ENCODE assay signal across 15 mouse cellular contexts in the genomic region with DNA sequence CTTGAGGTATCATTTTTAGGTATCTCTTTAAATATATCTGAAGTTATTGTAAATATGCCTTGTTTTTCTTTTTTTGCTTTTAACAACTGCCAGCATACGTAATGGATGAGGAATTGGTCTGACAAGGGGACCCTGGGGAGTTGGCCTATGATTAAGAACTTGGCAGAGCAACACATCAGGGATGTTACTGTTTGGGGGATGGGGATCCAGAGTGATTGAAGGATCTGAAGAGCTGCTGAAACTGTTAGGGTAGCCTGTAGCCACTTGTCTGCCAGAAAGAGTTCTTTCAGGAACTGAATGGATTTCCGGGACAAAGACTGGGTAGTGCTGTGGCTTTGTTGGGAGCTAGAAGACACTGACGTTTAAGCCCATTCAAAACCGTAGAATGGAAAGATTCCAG. TPM values are rescaled to one million over a fixed set of nuclear protein-coding genes. Genes with fewer than 3 reads are reported as not detected.
DNase-seq lines count a peak whose midpoint lies in the region; ATAC-seq lines count a peak whose summit lies in the region.
"Had no signal": no experiment of that assay in that cellular context is flagged by ENCODE, and none has a peak within 500 bp of the region (broad histone marks: within the 10 kb centered on the region; RNA-seq: fewer than 3 reads in every experiment).

No protein-coding gene starts in this region.

- no peak overlapping the region for H3K27ac ChIP-seq in kidney, embryonic 16.5 days (ENCODE audit: low read length)
- H3K27ac ChIP-seq in limb, embryonic 10.5 days, result no peak overlapping the region
- H3K27ac ChIP-seq: hindbrain, embryonic 15.5 days; limb, embryonic 12.5 days; stomach, embryonic 15.5 days had no signal

- H3K9me3 ChIP-seq in kidney, embryonic 16.5 days (ENCODE audit: low read length), result 0 out of 2 replicates have a peak, but pooled peaks cover 3% of the 10 kb centered on the region
- H3K9me3 ChIP-seq in limb, embryonic 10.5 days (replicated peaks), result no peaks in the 10 kb centered on the region
- H3K9me3 ChIP-seq: hindbrain, embryonic 15.5 days; stomach, embryonic 15.5 days had no signal

- H3K27me3 ChIP-seq in kidney, embryonic 16.5 days (ENCODE audit: insufficient read depth, low read length), result no peaks in the 10 kb centered on the region
- H3K27me3 ChIP-seq in limb, embryonic 10.5 days (ENCODE audit: low read depth, poor library complexity, severe bottlenecking), result no peaks in the 10 kb centered on the region
- H3K27me3 ChIP-seq: hindbrain, embryonic 15.5 days; limb, embryonic 12.5 days; stomach, embryonic 15.5 days had no signal

- H3K36me3 ChIP-seq in kidney, embryonic 16.5 days (ENCODE audit: insufficient read depth, low read length), result 0 out of 2 replicates have a peak, but pooled peaks cover 8% of the 10 kb centered on the region
- H3K36me3 ChIP-seq in limb, embryonic 10.5 days, result 0 out of 2 replicates have a peak, but pooled peaks cover 9% of the 10 kb centered on the region
- H3K36me3 ChIP-seq: hindbrain, embryonic 15.5 days; stomach, embryonic 15.5 days had no signal

- no peak overlapping the region for H3K9ac ChIP-seq in kidney, embryonic 16.5 days (replicated peaks; ENCODE audit: low read length)
- H3K9ac ChIP-seq: hindbrain, embryonic 15.5 days; limb, embryonic 12.5 days; liver, postnatal 0 days; stomach, embryonic 15.5 days had no signal

- peak; percentile 29 for DNase-seq in adrenal gland, postnatal 10 days
- DNase-seq in adrenal gland, adult 8-10 months, result no peak
- DNase-seq in kidney, adult 9 months, result peak; percentile 15
- peak; percentile 93 for DNase-seq in 3T3-L1 (ENCODE audit: low read depth, low spot score)
- peak; percentile 68 to 76 for DNase-seq in heart, adult 9 months (ENCODE audit: low spot score in 2 of 2)
- no peak for DNase-seq in limb, embryonic 10.5 days (ENCODE audit: low spot score)
- DNase-seq in layer of hippocampus, postnatal 14 days (ENCODE audit: low spot score in 2 of 2), result no peak
- DNase-seq: cerebellum, adult 2 months; layer of hippocampus, postnatal 36 days; liver, postnatal 0 days; thymus, postnatal 4 days had no signal

- H3K4me2 ChIP-seq in kidney, embryonic 16.5 days (replicated peaks; ENCODE audit: low read depth, low read length), result no peak overlapping the region
- H3K4me2 ChIP-seq: hindbrain, embryonic 15.5 days; limb, embryonic 12.5 days; stomach, embryonic 15.5 days had no signal

- H3K4me1 ChIP-seq in kidney, embryonic 16.5 days (ENCODE audit: insufficient read depth, low read length), result peaks cover 17% of the 10 kb centered on the region
- H3K4me1 ChIP-seq in limb, embryonic 10.5 days, result peaks cover 8% of the 10 kb centered on the region; the same call in 1 of the 2 replicates
- H3K4me1 ChIP-seq: stomach, embryonic 15.5 days had no signal

- WGBS in kidney, embryonic 16.5 days, result 87% methylated on average over 4 of the region's 4 CpGs
- 90% methylated on average over 4 of the region's 4 CpGs for WGBS in limb, embryonic 10.5 days

- no peak for ATAC-seq in kidney, embryonic 16.5 days (ENCODE audit: low FRiP score, low TSS enrichment)
- ATAC-seq: liver, postnatal 0 days had no signal

- no peak overlapping the region for H3K4me3 ChIP-seq in kidney, embryonic 16.5 days (ENCODE audit: low read length)
- no peak overlapping the region for H3K4me3 ChIP-seq in limb, embryonic 10.5 days
- H3K4me3 ChIP-seq: hindbrain, embryonic 15.5 days; limb, embryonic 12.5 days; stomach, embryonic 15.5 days had no signal

RNA-seq across cellular contexts. Expression of a gene that starts 23.5 kb away (rescaled TPM):
- 1 to 10 TPM; 7.4 to 7.6 TPM for total RNA-seq in adrenal gland, postnatal 10 days (2021)
- total RNA-seq in adrenal gland, adult 8-10 months (2022), result 1 to 10 TPM; 2.2 to 6.4 (median 4.2) TPM
- 10.5 and 12.2 TPM in 2 replicates for polyA plus RNA-seq in kidney, embryonic 16.5 days (2015; fragmentation: Nextera tagmentation; extraction: Ambion mirVana)
- 3.9 and 5.0 TPM in 2 replicates for polyA plus RNA-seq in limb, embryonic 10.5 days (2016; fragmentation: Nextera tagmentation; extraction: Ambion mirVana)
- 1 to 10 TPM; 4.4 to 4.9 TPM for total RNA-seq in layer of hippocampus, postnatal 14 days (2021)

Comparison
In these comparisons a context has a peak if more than half of its experiments do, and no peak if none do; other contexts are left out.
1. DNase-seq: peak in adrenal gland, postnatal 10 days (single experiment), kidney, adult 9 months (single experiment), 3T3-L1 (single experiment) and heart, adult 9 months (2 of 2); none in adrenal gland, adult 8-10 months (single experiment), limb, embryonic 10.5 days (single experiment) and layer of hippocampus, postnatal 14 days (0 of 2).